Mouse (Mus musculus): ENCODE data around the gene Gm45785. TPM values are rescaled to one million over a fixed set of nuclear protein-coding genes. Genes with fewer than 3 reads are reported as not detected.

Gm45785 gene
- total and polyA plus RNA-seq, 2 experiments from 2014 or later = 0.27 TPM; not detected in 1

DNA sequence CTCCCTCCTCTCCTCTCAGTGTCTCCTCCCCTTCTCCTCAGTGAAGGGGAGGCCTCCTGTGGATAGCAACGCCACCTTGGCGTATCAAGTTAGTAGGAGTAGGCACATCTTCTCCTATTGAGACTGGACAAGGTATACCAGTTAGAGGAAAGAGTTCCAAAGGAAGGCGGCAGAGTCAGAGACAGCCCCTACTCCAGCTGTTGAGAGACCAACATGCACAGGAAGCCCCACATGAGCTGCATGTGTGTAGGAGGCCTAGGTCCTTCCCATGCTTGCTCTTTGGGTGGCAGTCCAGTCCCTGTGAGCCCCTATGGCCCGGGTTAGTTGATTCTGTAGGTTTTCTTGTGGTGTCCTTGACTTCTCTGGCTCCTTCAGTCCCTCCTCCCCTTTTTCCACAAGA is 22.8 kb downstream of the Gm45785 start:
- no peak for DNase-seq (ENCODE audit: low spot score)

DNA sequence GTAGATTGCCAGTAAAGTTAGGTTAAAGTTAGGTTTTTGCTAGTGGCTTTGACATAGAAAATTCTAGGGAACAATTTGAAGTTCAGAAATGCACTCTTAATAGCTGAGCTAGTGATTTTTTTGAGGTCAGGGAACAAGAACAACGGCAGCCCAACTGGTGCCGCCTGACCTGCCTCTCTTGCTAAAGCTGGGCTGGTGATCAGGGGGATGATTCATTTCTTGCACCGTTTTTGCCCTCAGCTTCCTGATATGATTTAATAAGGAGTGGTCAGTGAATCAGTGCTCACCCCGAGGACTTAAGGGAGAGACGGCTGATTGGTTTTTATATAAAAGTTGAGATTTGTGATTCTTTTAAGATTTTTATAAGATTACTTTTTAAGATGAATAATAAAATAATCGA is 24.7 kb downstream of the Gm45785 start:
- DNase-seq (ENCODE audit: low spot score) (no peak), ATAC-seq (ENCODE audit: low FRiP score) (no peak)
- H3K4me1 ChIP-seq (ENCODE audit: insufficient read depth, low read length) = no peaks in the 10 kb centered on the region
- no peak for TF ChIP-seq CTCF (IDR thresholded peaks at IDR 0.05)
- no peak overlapping the region for H3K4me3 ChIP-seq (ENCODE audit: low read depth, low read length)
- no peak overlapping the region for H3K4me2 ChIP-seq (ENCODE audit: low read depth, low read length, poor library complexity, severe bottlenecking)
- no peaks in the 10 kb centered on the region for H3K9me3 ChIP-seq (ENCODE audit: low read length)
- H3K27ac ChIP-seq (ENCODE audit: low read depth, low read length) = no peak overlapping the region
- no peak overlapping the region for H3K9ac ChIP-seq (replicated peaks; ENCODE audit: low read length, poor library complexity, severe bottlenecking)
- no peaks in the 10 kb centered on the region for H3K27me3 ChIP-seq (ENCODE audit: insufficient read depth, low read length)
- H3K36me3 ChIP-seq (ENCODE audit: insufficient read depth, low read length) = no peaks in the 10 kb centered on the region
- WGBS = 85% methylated on average over 6 of the region's 6 CpGs

More for the DNA sequence above, 22.8 kb downstream of the Gm45785 start:
- H3K27me3 ChIP-seq (ENCODE audit: insufficient read depth, low read length) = no peaks in the 10 kb centered on the region
- no peak overlapping the region for H3K27ac ChIP-seq (ENCODE audit: low read depth, low read length)
- no peak overlapping the region for H3K4me2 ChIP-seq (ENCODE audit: low read depth, low read length, poor library complexity, severe bottlenecking)
- H3K4me3 ChIP-seq (ENCODE audit: low read depth, low read length) = no peak overlapping the region
- no peaks in the 10 kb centered on the region for H3K4me1 ChIP-seq (ENCODE audit: insufficient read depth, low read length)
- no peaks in the 10 kb centered on the region for H3K9me3 ChIP-seq (ENCODE audit: low read length)
- ATAC-seq (ENCODE audit: low FRiP score) = no peak
- H3K36me3 ChIP-seq (ENCODE audit: insufficient read depth, low read length) = no peaks in the 10 kb centered on the region
- no peak for TF ChIP-seq CTCF (IDR thresholded peaks at IDR 0.05)
- WGBS = 86% methylated on average over 4 of the region's 4 CpGs
- H3K9ac ChIP-seq (replicated peaks; ENCODE audit: low read length, poor library complexity, severe bottlenecking) = no peak overlapping the region

DNA sequence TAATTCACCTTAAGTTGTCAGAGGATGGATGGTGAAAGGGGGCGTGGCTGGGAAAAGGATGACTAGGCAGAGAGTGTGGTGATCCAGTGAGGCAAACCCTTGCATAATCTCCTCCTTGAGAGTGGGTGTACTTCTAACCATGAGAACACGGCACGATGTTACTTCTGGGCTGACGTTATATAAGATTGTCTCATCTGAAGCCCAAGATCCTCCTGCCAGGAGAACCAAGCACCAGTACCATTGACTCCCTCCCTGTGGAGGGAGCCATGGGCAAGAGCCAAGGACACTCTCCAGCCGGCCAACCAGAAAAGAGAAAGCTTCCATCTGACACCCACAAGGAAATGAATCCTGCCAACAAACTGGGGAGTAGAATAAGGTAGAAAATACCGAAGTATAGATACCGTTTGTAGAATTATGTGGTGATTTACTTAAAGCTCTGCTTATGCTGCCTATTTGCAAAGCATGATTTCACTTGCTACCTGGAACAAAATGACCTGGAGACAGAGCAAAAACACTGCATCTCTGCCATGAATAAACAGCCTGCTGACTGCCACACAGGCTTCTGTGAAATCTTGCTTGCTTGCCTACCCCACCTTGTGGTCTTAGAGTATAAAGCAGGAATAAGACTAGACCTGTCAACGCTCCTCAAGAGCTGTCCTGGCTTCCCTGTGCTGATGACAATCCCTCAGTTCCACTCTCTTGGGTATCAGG is 27.8 kb downstream of the Gm45785 start:
- Histone ChIP-seq H3K36me3 (ENCODE audit: insufficient read depth, low read length) (no peaks in the 10 kb centered on the region), H3K27me3 (ENCODE audit: insufficient read depth, low read length) (no peaks in the 10 kb centered on the region), H3K4me2 (ENCODE audit: low read depth, low read length, poor library complexity, severe bottlenecking) (no peak overlapping the region), H3K4me1 (ENCODE audit: insufficient read depth, low read length) (no peaks in the 10 kb centered on the region), H3K4me3 (ENCODE audit: low read depth, low read length) (no peak overlapping the region), H3K9ac (replicated peaks; ENCODE audit: low read length, poor library complexity, severe bottlenecking) (no peak overlapping the region), H3K9me3 (ENCODE audit: low read length) (no peaks in the 10 kb centered on the region), H3K27ac (ENCODE audit: low read depth, low read length) (no peak overlapping the region)
- peak; percentile 87 for TF ChIP-seq CTCF (IDR thresholded peaks at IDR 0.05)
- DNase-seq (ENCODE audit: low spot score) = peak; percentile 78
- ATAC-seq (ENCODE audit: low FRiP score) = 0 out of 2 replicates have a peak, but pooled peaks have one; percentile 38
- WGBS = 42% methylated on average over 8 of the region's 8 CpGs

DNA sequence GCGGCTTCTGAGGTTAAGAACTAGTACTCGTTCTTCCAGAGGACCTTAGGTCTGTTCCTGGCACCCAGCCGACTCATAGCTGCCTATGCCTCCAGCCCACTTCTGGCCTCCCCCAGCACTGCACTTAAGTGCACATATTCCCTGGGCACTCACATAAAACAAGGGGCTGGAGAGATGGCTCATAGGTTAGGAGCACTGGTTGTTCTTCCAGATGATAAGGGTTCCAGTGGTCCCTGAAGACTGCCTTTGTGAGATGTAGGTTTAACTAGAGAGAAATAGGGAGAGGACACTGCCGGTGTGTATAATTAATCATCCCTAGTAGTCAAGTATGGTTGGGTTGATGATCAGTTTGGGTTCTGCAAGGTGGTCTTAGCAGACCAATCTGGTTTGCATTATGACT is 33.4 kb downstream of the Gm45785 start:
- Histone ChIP-seq H3K4me1 (ENCODE audit: insufficient read depth, low read length) (no peaks in the 10 kb centered on the region), H3K27me3 (ENCODE audit: insufficient read depth, low read length) (no peaks in the 10 kb centered on the region), H3K4me2 (ENCODE audit: low read depth, low read length, poor library complexity, severe bottlenecking) (no peak overlapping the region), H3K9ac (replicated peaks; ENCODE audit: low read length, poor library complexity, severe bottlenecking) (no peak overlapping the region), H3K27ac (ENCODE audit: low read depth, low read length) (no peak overlapping the region), H3K4me3 (ENCODE audit: low read depth, low read length) (no peak overlapping the region), H3K36me3 (ENCODE audit: insufficient read depth, low read length) (no peaks in the 10 kb centered on the region), H3K9me3 (ENCODE audit: low read length) (no peaks in the 10 kb centered on the region)
- WGBS = 92% methylated on average over 4 of the region's 4 CpGs
- TF ChIP-seq CTCF (IDR thresholded peaks at IDR 0.05) = no peak
- ATAC-seq (ENCODE audit: low FRiP score) (no peak), DNase-seq (ENCODE audit: low spot score) (no peak)

DNA sequence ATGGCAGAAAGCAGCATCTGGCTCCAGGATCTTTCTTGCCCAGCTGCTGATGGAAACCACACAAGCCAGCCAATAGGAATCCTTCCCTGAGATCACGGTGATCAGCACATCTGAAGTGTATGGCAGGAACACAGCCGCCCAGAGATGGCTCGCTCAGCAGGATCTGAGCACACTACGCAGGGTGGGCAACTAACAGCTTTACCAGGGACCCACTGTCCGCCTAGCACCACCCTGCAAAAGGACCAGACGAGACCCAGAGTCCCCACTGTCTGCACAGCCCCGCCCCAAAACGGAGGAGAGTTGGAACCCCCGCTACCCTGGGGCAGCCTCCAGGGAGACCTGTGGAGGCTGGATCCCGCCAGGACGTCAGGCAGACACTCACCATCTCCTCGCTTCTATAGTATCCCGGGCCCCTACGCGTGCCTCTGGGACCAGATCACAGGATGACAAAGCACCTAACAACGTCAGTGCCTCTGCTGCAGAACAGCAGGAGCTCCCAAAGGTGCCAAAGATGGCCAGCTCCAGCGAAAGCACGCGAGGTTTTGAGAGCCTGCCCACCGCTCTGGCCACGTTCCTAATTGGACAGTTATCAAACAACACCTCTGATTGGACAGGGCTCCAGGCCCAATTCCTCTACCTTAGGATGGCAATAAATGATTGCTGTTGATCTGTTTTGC is 34.3 kb downstream of the Gm45785 start, which contains the start of gene Zfp941:
Zfp941 (minus strand) TSS at position 526 of the 677 bp plus-strand sequence.
- Histone ChIP-seq H3K9me3 (ENCODE audit: low read length) (no peaks in the 10 kb centered on the region), H3K27ac (ENCODE audit: low read depth, low read length) (peak within 1 kb of the TSS; percentile 98), H3K36me3 (ENCODE audit: insufficient read depth, low read length) (no peaks in the 10 kb centered on the region), H3K27me3 (ENCODE audit: insufficient read depth, low read length) (no peaks in the 10 kb centered on the region), H3K4me2 (ENCODE audit: low read depth, low read length, poor library complexity, severe bottlenecking) (peak within 1 kb of the TSS; percentile 57), H3K9ac (replicated peaks; ENCODE audit: low read length, poor library complexity, severe bottlenecking) (peak within 1 kb of the TSS; percentile 86), H3K4me1 (ENCODE audit: insufficient read depth, low read length) (peaks cover 5% of the 10 kb centered on the region; the same call in 1 of the 2 replicates), H3K4me3 (ENCODE audit: low read depth, low read length) (peak within 1 kb of the TSS; percentile 71)
- DNase-seq (ENCODE audit: low spot score) = peak; percentile 94
- no peak for TF ChIP-seq CTCF (IDR thresholded peaks at IDR 0.05)
- WGBS = 2% methylated on average over 21 of the region's 21 CpGs
- peak; percentile 93 for ATAC-seq (ENCODE audit: low FRiP score)

DNA sequence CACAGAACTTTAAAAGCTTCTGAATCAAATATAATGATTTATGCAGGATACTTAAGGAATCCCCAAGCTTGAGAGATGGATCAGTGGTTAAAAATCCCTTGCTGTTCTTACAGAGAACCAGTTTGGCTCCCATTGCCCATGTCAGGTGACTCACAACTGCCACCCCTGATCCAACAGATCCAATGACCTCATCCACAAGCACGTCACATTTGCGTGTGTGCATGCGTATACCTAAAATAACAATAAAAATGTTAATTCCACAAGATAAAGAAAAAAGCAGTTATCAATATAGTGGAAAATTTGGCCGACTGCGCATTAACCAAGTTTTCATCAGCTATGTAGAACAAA is 34.9 kb downstream of the Gm45785 start:
- Histone ChIP-seq H3K4me2 (ENCODE audit: low read depth, low read length, poor library complexity, severe bottlenecking) (peak overlapping the region; percentile 57), H3K4me3 (ENCODE audit: low read depth, low read length) (peak overlapping the region; percentile 71), H3K9me3 (ENCODE audit: low read length) (no peaks in the 10 kb centered on the region), H3K27ac (ENCODE audit: low read depth, low read length) (peak overlapping the region; percentile 98), H3K27me3 (ENCODE audit: insufficient read depth, low read length) (no peaks in the 10 kb centered on the region), H3K9ac (replicated peaks; ENCODE audit: low read length, poor library complexity, severe bottlenecking) (peak overlapping the region; percentile 86), H3K4me1 (ENCODE audit: insufficient read depth, low read length) (peaks cover 5% of the 10 kb centered on the region; the same call in 1 of the 2 replicates), H3K36me3 (ENCODE audit: insufficient read depth, low read length) (no peaks in the 10 kb centered on the region)
- no peak for TF ChIP-seq CTCF (IDR thresholded peaks at IDR 0.05)
- ATAC-seq (ENCODE audit: low FRiP score) = peak; percentile 66; the same call in 1 of the 2 replicates
- WGBS = 41% methylated on average over 5 of the region's 5 CpGs
- DNase-seq (ENCODE audit: low spot score) = no peak
